Mouse (Mus musculus) limb, embryonic 15.5 days (tissue): ENCODE results near the gene Wwox. TPM values are rescaled to one million over a fixed set of nuclear protein-coding genes. Genes with fewer than 3 reads are reported as not detected.

Experiments
- ATAC-seq: fragments of 200-750 bp; cut with Nextera tagmentation; 2 replicates; pipeline ENCODE4 v1.8.0; 2017; ENCODE audit warnings: low read depth, moderate TSS enrichment; ENCODE audit not compliant: insufficient number of reproducible peaks, low FRiP score, low TSS enrichment
- H3K27ac ChIP-seq: fragments of 300-500 bp; sonication (generic); 2 replicates; pipeline ENCODE4 v1.5.1; 2015; ENCODE audit warnings: moderate library complexity, mild to moderate bottlenecking, inconsistent platforms
- H3K27me3 ChIP-seq: fragments of 300-500 bp; sonication (generic); 2 replicates; pipeline ENCODE4 v1.6.1; 2015; ENCODE audit warnings: inconsistent platforms
- H3K36me3 ChIP-seq: fragments of 300-500 bp; sonication (generic); 2 replicates; pipeline ENCODE4 v1.6.1; 2015; ENCODE audit warnings: inconsistent platforms
- H3K4me1 ChIP-seq: fragments of 300-500 bp; sonication (generic); 2 replicates; pipeline ENCODE4 v1.6.1; 2015; ENCODE audit warnings: inconsistent platforms
- H3K4me2 ChIP-seq: fragments of 300-500 bp; sonication (generic); 2 replicates; pipeline ENCODE4 v1.6.1; 2015; ENCODE audit warnings: mild to moderate bottlenecking, inconsistent platforms
- H3K4me3 ChIP-seq: fragments of 300-500 bp; sonication (generic); 2 replicates; pipeline ENCODE4 v1.5.1; 2015; ENCODE audit warnings: mild to moderate bottlenecking, inconsistent platforms
- H3K9ac ChIP-seq: fragments of 300-500 bp; sonication (generic); 2 replicates; pipeline ENCODE4 v1.6.1; 2015; ENCODE audit warnings: inconsistent platforms
- H3K9me3 ChIP-seq: fragments of 300-500 bp; sonication (generic); 2 replicates; pipeline ENCODE4 v1.6.1; 2016; ENCODE audit warnings: inconsistent platforms
- WGBS: fragments of 180-500 bp; shearing (Covaris S2); methylation state at CpG from one replicate; pipeline ENCODE4 v1.1.7; 2015; 5-methylcytosine and 5-hydroxymethylcytosine counted together
- polyA plus RNA-seq: library from polyadenylated mRNA; unstranded; fragments of >200 nt; fragmentation: Nextera tagmentation; extraction: Ambion mirVana; gene quantifications from 2 replicates; pipeline ENCODE4 v1.2.1, GENCODE M21; 2015

Gene Wwox
- polyA plus RNA-seq, 1 experiment from 2014 or later = 10.4 TPM

- Histone ChIP-seq H3K9me3 (no peaks in the 10 kb centered on the region), H3K4me2 (no peak overlapping the region), H3K36me3 (no peaks in the 10 kb centered on the region), H3K27ac (no peak overlapping the region), H3K4me1 (peaks cover 4% of the 10 kb centered on the region; the same call in 1 of the 2 replicates), H3K27me3 (peaks cover 18% of the 10 kb centered on the region; the same call in 1 of the 2 replicates), H3K4me3 (no peak overlapping the region), H3K9ac (no peak overlapping the region)
- ATAC-seq = no peak
- 94% methylated on average over 4 of the region's 4 CpGs for WGBS
These were observed 689.9 kb downstream of the Wwox start for GRCm38 (mm10) chr8:115129307-115129706.

DNA sequence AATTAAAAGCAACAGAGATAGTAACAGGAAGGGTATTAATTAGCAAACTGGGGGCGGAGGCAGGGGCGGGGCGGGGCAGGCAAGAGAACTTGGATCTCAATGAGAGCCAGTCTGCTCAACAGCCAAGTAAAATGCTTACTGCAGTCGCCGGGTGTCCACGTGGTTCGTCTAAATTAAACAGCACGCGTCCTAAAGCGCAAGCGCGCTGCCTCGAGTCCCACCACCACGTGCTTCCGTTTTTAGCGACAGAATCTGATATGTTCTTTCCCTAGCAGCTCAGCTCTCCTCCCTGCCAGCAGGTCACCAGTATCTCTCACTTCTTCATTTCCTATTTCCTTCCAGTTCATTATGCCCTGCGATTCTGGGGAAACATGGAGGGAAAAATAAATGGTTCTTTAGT, 693.7 kb downstream of the Wwox start:
- H3K4me3 ChIP-seq = no peak overlapping the region
- H3K4me2 ChIP-seq = no peak overlapping the region
- peaks cover 18% of the 10 kb centered on the region; the same call in 1 of the 2 replicates for H3K27me3 ChIP-seq
- no peak overlapping the region for H3K9ac ChIP-seq
- H3K27ac ChIP-seq = no peak overlapping the region
- WGBS = 56% methylated on average over 17 of the region's 17 CpGs
- no peaks in the 10 kb centered on the region for H3K9me3 ChIP-seq
- peaks cover 4% of the 10 kb centered on the region; the same call in 1 of the 2 replicates for H3K4me1 ChIP-seq
- no peak for ATAC-seq
- no peaks in the 10 kb centered on the region for H3K36me3 ChIP-seq

- Histone ChIP-seq H3K9ac (no peak overlapping the region), H3K27me3 (peaks cover 18% of the 10 kb centered on the region; the same call in 1 of the 2 replicates), H3K4me2 (no peak overlapping the region), H3K4me1 (peaks cover 4% of the 10 kb centered on the region; the same call in 1 of the 2 replicates), H3K27ac (no peak overlapping the region), H3K4me3 (no peak overlapping the region), H3K36me3 (no peaks in the 10 kb centered on the region), H3K9me3 (no peaks in the 10 kb centered on the region)
- no peak for ATAC-seq
- WGBS = 27% methylated on average over 7 of the region's 7 CpGs
These were observed 694.3 kb downstream of the Wwox start for GRCm38 (mm10) chr8:115133711-115134218.

GRCm38 (mm10) chr8:115136888-115137287, 697.4 kb downstream of the Wwox start:
- no peak overlapping the region for H3K4me3 ChIP-seq
- no peaks in the 10 kb centered on the region for H3K9me3 ChIP-seq
- no peaks in the 10 kb centered on the region for H3K36me3 ChIP-seq
- no peak for ATAC-seq
- no peak overlapping the region for H3K9ac ChIP-seq
- no peak overlapping the region for H3K4me2 ChIP-seq
- peaks cover 4% of the 10 kb centered on the region; the same call in 1 of the 2 replicates for H3K4me1 ChIP-seq
- no peak overlapping the region for H3K27ac ChIP-seq
- H3K27me3 ChIP-seq = peaks cover 18% of the 10 kb centered on the region; the same call in 1 of the 2 replicates
- WGBS = 84% methylated on average over 10 of the region's 10 CpGs

GRCm38 (mm10) chr8:115141614-115142013, 702.2 kb downstream of the Wwox start:
- H3K4me2 ChIP-seq = no peak overlapping the region
- H3K4me3 ChIP-seq = no peak overlapping the region
- no peaks in the 10 kb centered on the region for H3K4me1 ChIP-seq
- H3K9me3 ChIP-seq = no peaks in the 10 kb centered on the region
- H3K9ac ChIP-seq = no peak overlapping the region
- no peaks in the 10 kb centered on the region for H3K36me3 ChIP-seq
- H3K27me3 ChIP-seq = peaks cover 18% of the 10 kb centered on the region; the same call in 1 of the 2 replicates
- WGBS = 36% methylated on average over 8 of the region's 8 CpGs
- ATAC-seq = no peak
- no peak overlapping the region for H3K27ac ChIP-seq

GRCm38 (mm10) chr8:115143530-115144320, 704.3 kb downstream of the Wwox start:
- no peaks in the 10 kb centered on the region for H3K36me3 ChIP-seq
- no peaks in the 10 kb centered on the region for H3K4me1 ChIP-seq
- ATAC-seq = no peak
- no peak overlapping the region for H3K4me2 ChIP-seq
- H3K27ac ChIP-seq = no peak overlapping the region
- 61% methylated on average over 9 of the region's 9 CpGs for WGBS
- no peaks in the 10 kb centered on the region for H3K9me3 ChIP-seq
- H3K27me3 ChIP-seq = peaks cover 20% of the 10 kb centered on the region; the same call in 1 of the 2 replicates
- no peak overlapping the region for H3K4me3 ChIP-seq
- no peak overlapping the region for H3K9ac ChIP-seq

GRCm38 (mm10) chr8:115147006-115147405, 707.6 kb downstream of the Wwox start:
- Histone ChIP-seq H3K9me3 (no peaks in the 10 kb centered on the region), H3K9ac (no peak overlapping the region), H3K27me3 (peaks cover 48% of the 10 kb centered on the region; the same call in 1 of the 2 replicates), H3K4me1 (peaks cover 10% of the 10 kb centered on the region; the same call in 1 of the 2 replicates), H3K27ac (no peak overlapping the region), H3K4me2 (no peak overlapping the region), H3K36me3 (no peaks in the 10 kb centered on the region), H3K4me3 (no peak overlapping the region)
- 46% methylated on average over 9 of the region's 9 CpGs for WGBS
- ATAC-seq = no peak

GRCm38 (mm10) chr8:115150446-115151109, 711.1 kb downstream of the Wwox start:
- H3K27ac ChIP-seq = no peak overlapping the region
- no peak overlapping the region for H3K9ac ChIP-seq
- no peaks in the 10 kb centered on the region for H3K36me3 ChIP-seq
- WGBS = 49% methylated on average over 24 of the region's 24 CpGs
- peaks cover 21% of the 10 kb centered on the region; the same call in 1 of the 2 replicates for H3K4me1 ChIP-seq
- no peaks in the 10 kb centered on the region for H3K9me3 ChIP-seq
- H3K4me3 ChIP-seq = no peak overlapping the region
- H3K27me3 ChIP-seq = peaks cover 59% of the 10 kb centered on the region
- no peak for ATAC-seq
- H3K4me2 ChIP-seq = no peak overlapping the region

DNA sequence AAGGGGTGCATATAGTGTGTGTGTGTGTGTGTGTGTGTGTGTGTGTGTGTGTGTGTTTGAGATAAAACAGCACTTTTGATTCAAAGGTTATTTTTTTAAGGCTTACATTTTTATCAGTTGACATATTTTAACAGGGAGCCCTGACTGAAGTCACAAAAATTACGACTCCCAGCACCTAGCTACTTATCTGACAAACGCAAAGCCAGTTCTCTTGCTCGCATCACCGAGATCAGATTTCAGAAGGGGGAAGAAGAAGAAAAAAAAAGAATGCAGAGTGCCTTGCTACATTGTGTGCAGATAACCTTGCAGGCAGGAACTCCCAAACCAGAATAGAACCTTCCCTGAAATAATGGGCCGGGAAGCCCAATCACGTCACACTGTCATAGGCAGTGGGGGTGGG, 712.0 kb downstream of the Wwox start:
- Histone ChIP-seq H3K4me2 (no peak overlapping the region), H3K4me1 (peaks cover 21% of the 10 kb centered on the region; the same call in 1 of the 2 replicates), H3K27ac (no peak overlapping the region), H3K27me3 (peaks cover 52% of the 10 kb centered on the region), H3K4me3 (no peak overlapping the region), H3K9ac (no peak overlapping the region), H3K36me3 (no peaks in the 10 kb centered on the region), H3K9me3 (no peaks in the 10 kb centered on the region)
- 20% methylated on average over 6 of the region's 6 CpGs for WGBS
- no peak for ATAC-seq

GRCm38 (mm10) chr8:115154096-115154495, 714.6 kb downstream of the Wwox start:
- H3K4me1 ChIP-seq = peaks cover 34% of the 10 kb centered on the region
- WGBS = 30% methylated on average over 10 of the region's 10 CpGs
- no peak for ATAC-seq
- H3K4me3 ChIP-seq = no peak overlapping the region
- H3K27ac ChIP-seq = no peak overlapping the region
- no peaks in the 10 kb centered on the region for H3K36me3 ChIP-seq
- H3K27me3 ChIP-seq = peaks cover 62% of the 10 kb centered on the region
- no peaks in the 10 kb centered on the region for H3K9me3 ChIP-seq
- H3K4me2 ChIP-seq = peak overlapping the region; percentile 31; the same call in 1 of the 2 replicates
- no peak overlapping the region for H3K9ac ChIP-seq

DNA sequence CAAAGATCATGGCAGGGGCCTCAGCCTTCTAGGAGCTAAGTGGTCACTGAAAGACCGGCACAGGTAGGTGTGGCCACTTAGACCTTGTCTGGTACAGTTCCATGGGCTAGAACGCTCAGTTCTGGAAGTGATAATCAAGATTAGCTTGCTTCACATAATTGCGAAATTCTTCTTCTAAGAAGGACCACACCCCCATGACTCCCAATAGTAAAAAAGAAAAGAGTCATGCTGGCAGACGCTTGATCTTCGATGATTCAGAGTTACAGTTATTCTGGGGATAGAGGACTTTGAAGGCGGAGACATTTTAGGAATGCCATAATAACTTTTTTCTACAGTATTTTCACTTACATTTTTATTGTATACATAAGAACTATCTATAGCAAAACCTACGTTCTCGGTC, 716.7 kb downstream of the Wwox start:
- H3K4me3 ChIP-seq = no peak overlapping the region
- ATAC-seq = no peak
- 72% methylated on average over 8 of the region's 8 CpGs for WGBS
- no peak overlapping the region for H3K9ac ChIP-seq
- H3K27me3 ChIP-seq = peaks cover 45% of the 10 kb centered on the region
- no peaks in the 10 kb centered on the region for H3K9me3 ChIP-seq
- H3K4me2 ChIP-seq = no peak overlapping the region
- H3K4me1 ChIP-seq = peaks cover 49% of the 10 kb centered on the region
- no peak overlapping the region for H3K27ac ChIP-seq
- no peaks in the 10 kb centered on the region for H3K36me3 ChIP-seq
